Mouse (Mus musculus) liver, adult 2 months (tissue): Measurements from ENCODE around the gene Synpr. TPM values are rescaled to one million over a fixed set of nuclear protein-coding genes. Genes with fewer than 3 reads are reported as not detected.

Source experiments
- DNase-seq: peaks from one replicate; pipeline ENCODE4 v3.0.0-alpha.2; 2011; ENCODE audit warnings: low read depth, low spot score; ENCODE audit errors: extremely low read depth
- H3K27ac ChIP-seq: fragments of 200-500 bp; replicated peaks from 2 replicates; pipeline ENCODE4 v1.5.1; 2012; ENCODE audit warnings: low read depth, mild to moderate bottlenecking, control low read depth, inconsistent platforms, low read length; ENCODE audit not compliant: insufficient read depth
- H3K27me3 ChIP-seq: fragments of 200-500 bp; 2 replicates; pipeline ENCODE4 v1.6.1; 2012; ENCODE audit warnings: mild to moderate bottlenecking, moderate library complexity, low read length, inconsistent platforms; ENCODE audit not compliant: control insufficient read depth, insufficient read depth
- H3K36me3 ChIP-seq: fragments of 200-500 bp; 2 replicates; pipeline ENCODE4 v1.6.1; 2012; ENCODE audit warnings: low read length, inconsistent platforms; ENCODE audit not compliant: control insufficient read depth, insufficient read depth
- H3K4me1 ChIP-seq: fragments of 200-500 bp; 2 replicates; pipeline ENCODE4 v1.6.1; 2011; ENCODE audit warnings: low read length; ENCODE audit not compliant: control insufficient read depth, insufficient read depth
- H3K4me3 ChIP-seq: fragments of 200-500 bp; 2 replicates; pipeline ENCODE4 v1.5.1; 2011; ENCODE audit warnings: low read depth, mild to moderate bottlenecking, control low read depth, low read length, moderate library complexity; ENCODE audit not compliant: insufficient read depth
- H3K79me2 ChIP-seq: fragments of 200-500 bp; 2 replicates; pipeline ENCODE4 v1.6.1; 2012; ENCODE audit warnings: inconsistent platforms, mild to moderate bottlenecking, low read length, moderate library complexity; ENCODE audit not compliant: control insufficient read depth, insufficient read depth
- H3K9ac ChIP-seq: fragments of 200-500 bp; 2 replicates; pipeline ENCODE4 v1.6.1; 2012; ENCODE audit warnings: low read depth, mild to moderate bottlenecking, control low read depth, inconsistent platforms, low read length
- CTCF ChIP-seq: fragments of 200-500 bp; IDR thresholded peaks from 2 replicates; pipeline ENCODE4 v1.5.1; 2011; ENCODE audit warnings: low read depth, low read length, control low read depth
- POLR2A ChIP-seq: fragments of 200-500 bp; IDR thresholded peaks from 2 replicates; pipeline ENCODE4 v1.6.1; 2011; ENCODE audit warnings: low read length, control low read depth; ENCODE audit not compliant: insufficient read depth; ENCODE audit errors: extremely low read depth
- WGBS: fragments of 180-500 bp; shearing (Covaris S2); methylation state at CpG from one replicate; pipeline ENCODE4 v1.1.7; 2018; 5-methylcytosine and 5-hydroxymethylcytosine counted together
- polyA plus RNA-seq: library from polyadenylated mRNA; depleted of rRNA; stranded (reverse); fragments of >200 nt; gene quantifications from 2 replicates; pipeline ENCODE4 v1.2.3, GENCODE M21; 2012
- total RNA-seq: library from RNA; depleted of rRNA; stranded (reverse); fragments of >200 nt; gene quantifications from 2 replicates; pipeline ENCODE4 v1.2.3, GENCODE M21; 2014

The Synpr gene
- total and polyA plus RNA-seq, 2 experiments, result not detected

GRCm38 (mm10) chr14:13262406-13262805 is 22.2 kb upstream of the Synpr start:
- H3K27ac ChIP-seq, result no peak overlapping the region
- H3K4me1 ChIP-seq, result no peaks in the 10 kb centered on the region
- WGBS, result 17% methylated on average over 1 of the region's 1 CpGs
- no peak for DNase-seq
- no peaks in the 10 kb centered on the region for H3K79me2 ChIP-seq
- H3K27me3 ChIP-seq, result no peaks in the 10 kb centered on the region
- H3K4me3 ChIP-seq, result no peak overlapping the region
- no peaks in the 10 kb centered on the region for H3K36me3 ChIP-seq
- H3K9ac ChIP-seq, result no peak overlapping the region
- TF ChIP-seq POLR2A (no peak), CTCF (no peak)

- TF ChIP-seq CTCF (no peak), POLR2A (no peak)
- no peak for DNase-seq
- no peaks in the 10 kb centered on the region for H3K79me2 ChIP-seq
- H3K27me3 ChIP-seq, result no peaks in the 10 kb centered on the region
- 76% methylated on average over 2 of the region's 2 CpGs for WGBS
- H3K4me3 ChIP-seq, result no peak overlapping the region
- H3K27ac ChIP-seq, result no peak overlapping the region
- no peaks in the 10 kb centered on the region for H3K36me3 ChIP-seq
- no peak overlapping the region for H3K9ac ChIP-seq
- no peaks in the 10 kb centered on the region for H3K4me1 ChIP-seq
These were observed 18.2 kb upstream of the Synpr start for GRCm38 (mm10) chr14:13266331-13266730.

GRCm38 (mm10) chr14:13267181-13267580 is 17.4 kb upstream of the Synpr start:
- Histone ChIP-seq H3K79me2 (no peaks in the 10 kb centered on the region), H3K9ac (no peak overlapping the region), H3K4me3 (no peak overlapping the region), H3K27me3 (no peaks in the 10 kb centered on the region), H3K36me3 (no peaks in the 10 kb centered on the region), H3K4me1 (no peaks in the 10 kb centered on the region), H3K27ac (no peak overlapping the region)
- TF ChIP-seq POLR2A (no peak), CTCF (no peak)
- DNase-seq, result no peak
- 80% methylated on average over 4 of the region's 4 CpGs for WGBS

- Histone ChIP-seq H3K4me3 (no peak overlapping the region), H3K27me3 (no peaks in the 10 kb centered on the region), H3K79me2 (no peaks in the 10 kb centered on the region), H3K27ac (no peak overlapping the region), H3K4me1 (no peaks in the 10 kb centered on the region), H3K36me3 (no peaks in the 10 kb centered on the region), H3K9ac (no peak overlapping the region)
- TF ChIP-seq CTCF (no peak), POLR2A (no peak)
- no peak for DNase-seq
- WGBS, result 87% methylated on average over 4 of the region's 4 CpGs
These were observed 1.4 kb upstream of the Synpr start for GRCm38 (mm10) chr14:13283211-13283610.

- no peak overlapping the region for H3K27ac ChIP-seq
- H3K4me3 ChIP-seq, result no peak overlapping the region
- no peak for DNase-seq
- H3K9ac ChIP-seq, result no peak overlapping the region
- no peaks in the 10 kb centered on the region for H3K36me3 ChIP-seq
- no peaks in the 10 kb centered on the region for H3K4me1 ChIP-seq
- WGBS, result 12% methylated on average over 13 of the region's 13 CpGs
- no peaks in the 10 kb centered on the region for H3K79me2 ChIP-seq
- TF ChIP-seq POLR2A, result no peak
- no peak for TF ChIP-seq CTCF
- H3K27me3 ChIP-seq, result no peaks in the 10 kb centered on the region
These were observed 242 bp downstream of the Synpr start for GRCm38 (mm10) chr14:13284845-13285198.

- H3K9ac ChIP-seq, result no peak overlapping the region
- H3K79me2 ChIP-seq, result no peaks in the 10 kb centered on the region
- no peaks in the 10 kb centered on the region for H3K27me3 ChIP-seq
- no peak for DNase-seq
- no peaks in the 10 kb centered on the region for H3K4me1 ChIP-seq
- TF ChIP-seq CTCF (no peak), POLR2A (no peak)
- WGBS, result 66% methylated on average over 10 of the region's 10 CpGs
- no peaks in the 10 kb centered on the region for H3K36me3 ChIP-seq
- H3K4me3 ChIP-seq, result no peak overlapping the region
- H3K27ac ChIP-seq, result no peak overlapping the region
These were observed 956 bp downstream of the Synpr start for GRCm38 (mm10) chr14:13285341-13286130.
